Mouse (Mus musculus) MEL (cell line): Measurements from ENCODE around the gene Gxylt1.

Experiments used
- CHD1 ChIP-seq: IDR thresholded peaks from 2 replicates; pipeline ENCODE4 v1.6.1; 2012; ENCODE audit warnings: low read depth, mild to moderate bottlenecking, inconsistent platforms, low read length, improper control_type of control experiment
- CHD2 ChIP-seq: IDR thresholded peaks from 2 replicates; pipeline ENCODE4 v1.6.1; 2011; ENCODE audit warnings: low read length, improper control_type of control experiment
- CTCF ChIP-seq, 3 experiments: IDR thresholded peaks in 2 of 3; conservative IDR thresholded peaks in 1 of 3; 2 replicates each; pipeline ENCODE4 v1.5.1; 2011 to 2012; ENCODE audit warnings: low read length in 3 of 3, low read depth in 2 of 3, mild to moderate bottlenecking in 2 of 3, improper control_type of control experiment in 1 of 3, inconsistent platforms in 1 of 3, mixed read lengths in 1 of 3, moderate library complexity in 1 of 3; ENCODE audit not compliant: control insufficient read depth in 1 of 3, insufficient read depth in 1 of 3, poor library complexity in 1 of 3, severe bottlenecking in 1 of 3
- EP300 ChIP-seq, 2 experiments: IDR thresholded peaks; 2 replicates each; pipeline ENCODE4 v1.6.1; 2011; ENCODE audit warnings: improper control_type of control experiment in 2 of 2, low read length in 2 of 2, low read depth in 1 of 2, mild to moderate bottlenecking in 1 of 2
- MAX ChIP-seq: IDR thresholded peaks from 2 replicates; pipeline ENCODE4 v1.6.1; 2011; ENCODE audit warnings: low read length, improper control_type of control experiment
- MAZ ChIP-seq: IDR thresholded peaks from 2 replicates; pipeline ENCODE4 v1.6.1; 2012; ENCODE audit warnings: low read depth, mild to moderate bottlenecking, inconsistent platforms, low read length, improper control_type of control experiment
- MEF2A ChIP-seq: IDR thresholded peaks from 2 replicates; pipeline ENCODE4 v1.6.1; 2014; ENCODE audit warnings: low read depth, mild to moderate bottlenecking, inconsistent platforms, low read length, improper control_type of control experiment; ENCODE audit not compliant: poor library complexity, insufficient replicate concordance, severe bottlenecking; ENCODE audit errors: extremely low read depth
- POLR2A ChIP-seq, 2 experiments: IDR thresholded peaks; 2 replicates each; pipeline ENCODE4 v1.6.1; 2011 to 2012; ENCODE audit warnings: low read length in 2 of 2, mild to moderate bottlenecking in 2 of 2, control low read depth in 1 of 2, improper control_type of control experiment in 1 of 2, low read depth in 1 of 2, moderate library complexity in 1 of 2; ENCODE audit not compliant: control insufficient read depth in 1 of 2, insufficient read depth in 1 of 2, poor library complexity in 1 of 2
- TAL1 ChIP-seq: IDR thresholded peaks from 2 replicates; pipeline ENCODE4 v1.6.1; 2012; ENCODE audit warnings: mild to moderate bottlenecking, inconsistent platforms, low read length, moderate library complexity, mixed read lengths
- TBP ChIP-seq: IDR thresholded peaks from 2 replicates; pipeline ENCODE4 v1.8.0; 2011; ENCODE audit warnings: low read depth, low read length, improper control_type of control experiment
- ZC3H11A ChIP-seq: IDR thresholded peaks from 2 replicates; pipeline ENCODE4 v1.6.1; 2012; ENCODE audit warnings: low read depth, mild to moderate bottlenecking, inconsistent platforms, low read length, improper control_type of control experiment

DNA sequence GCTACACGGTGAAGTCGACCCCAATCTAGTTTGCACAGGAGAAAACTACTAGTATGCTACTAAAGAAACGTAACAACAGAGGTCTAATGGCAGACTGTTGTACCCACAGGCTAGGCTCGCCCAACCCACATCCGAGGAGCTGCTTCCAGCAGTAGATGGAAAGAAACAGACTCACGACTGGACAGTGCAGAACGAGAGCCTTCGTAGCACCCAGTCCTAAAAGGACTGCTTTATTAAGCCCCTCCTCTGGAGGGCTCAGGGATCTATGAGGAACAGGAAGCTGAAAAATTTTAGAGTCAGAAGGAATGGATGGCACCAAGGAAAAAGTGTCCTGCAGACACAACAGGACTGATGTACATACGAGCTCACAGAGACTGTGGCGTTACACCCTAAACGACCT is 19.5 kb upstream of the Gxylt1 start:
- TF ChIP-seq POLR2A (IDR thresholded peaks at IDR 0.05; ENCODE audit: control insufficient read depth in 1 of 2, insufficient read depth in 1 of 2, low read depth in 1 of 2, low read length in 2 of 2, poor library complexity in 1 of 2) (no peak), CTCF (IDR thresholded peaks at IDR 0.05 in 2 of 3, conservative IDR thresholded peaks at IDR 0.05 in 1 of 3; ENCODE audit: control insufficient read depth in 1 of 3, insufficient read depth in 1 of 3, low read depth in 2 of 3, low read length in 3 of 3, poor library complexity in 1 of 3, severe bottlenecking in 1 of 3) (no peak), CHD2 (no peak), EP300 (IDR thresholded peaks at IDR 0.05; ENCODE audit: low read depth in 1 of 2, low read length in 2 of 2) (no peak), CHD1 (no peak), ZC3H11A (no peak), TAL1 (no peak), MAZ (no peak), TBP (no peak), MAX (no peak), MEF2A (no peak)
